Mouse (Mus musculus): Measurements from ENCODE around the gene Pdlim4.
"Not testable (repeated sequence)": the region's sequence is repeated elsewhere in the genome, so short reads cannot be mapped to it uniquely, and the experiment has no call there.

The Pdlim4 gene

GRCm38 (mm10) chr11:54021396-54022093 is 47.3 kb downstream of the Pdlim4 start:
- in situ Hi-C loops (cut with MboI, MseI): no loop called here

- in situ Hi-C loops (cut with MboI, MseI): no loop called here
Observed at GRCm38 (mm10) chr11:54018893-54019732, 49.7 kb downstream of the Pdlim4 start.

- in situ Hi-C loops (cut with MboI, MseI): no loop called here
Observed at GRCm38 (mm10) chr11:54017596-54017995, 51.2 kb downstream of the Pdlim4 start.

- in situ Hi-C loops (cut with MboI, MseI): no loop called here
Observed at GRCm38 (mm10) chr11:54016051-54016450, 52.8 kb downstream of the Pdlim4 start.

- in situ Hi-C loops (cut with MboI, MseI): no loop called here
Observed at GRCm38 (mm10) chr11:54012961-54013360, 55.9 kb downstream of the Pdlim4 start.

- in situ Hi-C loops (cut with MboI, MseI): no loop called here
Observed at GRCm38 (mm10) chr11:54011255-54011654, 57.6 kb downstream of the Pdlim4 start.

- in situ Hi-C loops (cut with MboI, MseI): no loop called here
Observed at GRCm38 (mm10) chr11:54008416-54008920, 60.3 kb downstream of the Pdlim4 start.

GRCm38 (mm10) chr11:54007717-54008116 is 61.1 kb downstream of the Pdlim4 start:
- in situ Hi-C loops (cut with MboI, MseI): no loop called here

- in situ Hi-C loops (cut with MboI, MseI): no loop called here
Observed at GRCm38 (mm10) chr11:54006901-54007300, 61.9 kb downstream of the Pdlim4 start.

- in situ Hi-C loops (cut with MboI, MseI): not testable (repeated sequence)
Observed at GRCm38 (mm10) chr11:54006362-54006761, 62.5 kb downstream of the Pdlim4 start.
